Mouse (Mus musculus) spleen, postnatal 36 days (tissue): Measurements from ENCODE around the gene Chd1.
"Not testable (repeated sequence)": the region's sequence is repeated elsewhere in the genome, so short reads cannot be mapped to it uniquely, and the experiment has no call there.

ENCODE experiments used
- DNase-seq, 2 experiments: peaks; one replicate each; pipeline ENCODE4 v3.0.0; 2022; ENCODE audit warnings: low spot score in 2 of 2, mixed read lengths in 1 of 2

The Chd1 gene

GRCm38 (mm10) chr17:15737346-15737917 lies 32.7 kb downstream of the Chd1 start:
- no peak for DNase-seq

DNA sequence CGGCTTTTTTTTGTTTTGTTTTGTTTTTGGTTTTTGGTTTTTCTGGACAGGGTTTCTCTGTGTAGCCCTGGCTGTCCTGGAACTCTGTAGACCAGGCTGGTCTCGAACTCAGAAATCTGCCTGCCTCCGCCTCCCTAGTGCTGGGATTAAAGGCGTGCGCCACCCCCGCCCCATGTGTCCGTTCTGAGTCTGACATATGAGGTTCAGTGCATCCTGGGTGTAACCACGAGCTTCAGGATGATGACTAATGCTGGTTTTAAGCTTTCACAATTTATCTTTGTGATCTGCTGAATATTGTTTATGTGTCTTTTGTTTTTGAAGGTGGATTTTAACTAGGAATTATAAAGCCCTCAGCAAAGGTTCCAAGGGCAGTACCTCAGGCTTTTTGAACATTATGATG lies 37.1 kb downstream of the Chd1 start:
- no peak for DNase-seq

DNA sequence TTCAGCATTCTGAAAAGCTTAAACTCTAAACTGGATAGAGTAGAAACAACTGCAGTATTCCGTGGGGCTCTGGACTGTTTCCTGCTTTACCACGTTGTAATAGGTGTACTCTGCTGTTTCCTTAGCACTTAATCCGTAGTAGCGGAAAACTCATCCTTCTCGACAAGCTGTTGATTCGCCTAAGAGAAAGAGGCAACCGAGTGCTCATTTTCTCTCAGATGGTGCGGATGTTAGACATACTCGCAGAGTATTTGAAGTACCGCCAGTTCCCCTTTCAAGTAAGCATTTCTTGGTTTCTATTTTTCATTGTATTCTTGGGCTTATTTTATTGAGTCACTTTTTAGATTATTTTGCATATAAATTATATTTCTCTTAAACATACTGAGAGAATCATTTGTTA lies 38.2 kb downstream of the Chd1 start:
- no peak for DNase-seq

- DNase-seq, result peak; percentile 10 to 17
Measured at GRCm38 (mm10) chr17:15743379-15743778, 38.6 kb downstream of the Chd1 start.

DNA sequence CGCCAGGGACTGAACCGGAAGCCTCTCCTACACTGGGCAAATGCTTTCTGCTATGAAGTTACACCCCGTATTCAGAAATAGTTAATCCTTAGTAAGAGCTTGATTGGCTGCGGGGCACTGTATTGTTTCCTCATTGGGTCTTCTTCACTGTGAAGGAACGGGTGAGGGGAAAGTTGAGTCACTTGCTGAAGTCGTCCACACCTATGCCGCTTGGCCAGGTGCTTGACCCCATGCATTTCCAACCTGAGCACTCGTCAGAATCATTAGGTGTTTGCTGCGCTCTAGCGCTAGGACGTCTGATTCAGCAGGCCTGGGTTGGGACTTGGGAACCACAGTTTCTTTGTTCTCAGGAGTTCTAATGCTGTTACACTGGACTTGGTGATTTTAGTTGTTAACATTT lies 41.9 kb downstream of the Chd1 start:
- no peak for DNase-seq

GRCm38 (mm10) chr17:15748022-15748421 lies 43.3 kb downstream of the Chd1 start:
- no peak for DNase-seq

DNA sequence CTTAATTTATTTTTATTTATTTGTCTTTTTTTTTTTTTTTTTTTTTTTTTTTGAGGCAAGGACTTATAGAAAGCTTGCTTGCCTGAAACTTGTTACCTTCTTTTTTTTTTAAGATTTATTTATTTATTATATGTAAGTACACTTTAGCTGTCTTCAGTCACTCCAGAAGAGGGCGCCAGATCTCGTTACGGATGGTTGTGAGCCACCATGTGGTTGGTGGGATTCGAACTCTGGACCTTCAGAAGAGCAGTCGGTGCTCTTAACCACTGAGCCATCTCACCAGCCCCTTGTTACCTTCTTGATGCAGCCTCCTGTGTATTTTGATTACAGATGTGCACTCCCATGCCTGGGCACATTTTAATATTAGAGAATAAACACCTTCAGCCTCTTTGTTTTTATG lies 46.5 kb downstream of the Chd1 start:
- DNase-seq, result not testable (repeated sequence)

- peak; percentile 58 to 65 for DNase-seq
Measured at GRCm38 (mm10) chr17:15761191-15761590, 56.4 kb downstream of the Chd1 start.

GRCm38 (mm10) chr17:15769081-15769724 lies 64.4 kb downstream of the Chd1 start:
- peak; percentile 73 to 75 for DNase-seq

DNA sequence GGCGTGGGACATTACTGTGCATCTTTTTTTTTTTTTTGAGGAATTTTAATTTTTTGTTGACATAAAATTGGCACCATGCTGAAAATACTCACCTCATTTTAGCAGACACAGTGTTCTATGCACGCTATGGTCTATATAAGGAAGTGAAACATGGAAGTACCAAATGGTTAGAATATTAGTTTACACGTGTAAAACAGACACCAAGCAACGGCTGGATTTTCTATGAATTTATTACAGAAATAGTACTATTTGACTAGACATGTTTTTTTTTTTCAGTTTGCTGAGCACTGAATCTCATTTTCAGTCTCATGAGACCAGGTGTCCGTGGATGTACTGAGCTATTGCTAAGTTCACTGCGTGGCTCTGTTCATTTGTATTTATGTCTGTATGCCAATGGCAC lies 69.2 kb downstream of the Chd1 start:
- DNase-seq, result peak; percentile 56 to 67

DNA sequence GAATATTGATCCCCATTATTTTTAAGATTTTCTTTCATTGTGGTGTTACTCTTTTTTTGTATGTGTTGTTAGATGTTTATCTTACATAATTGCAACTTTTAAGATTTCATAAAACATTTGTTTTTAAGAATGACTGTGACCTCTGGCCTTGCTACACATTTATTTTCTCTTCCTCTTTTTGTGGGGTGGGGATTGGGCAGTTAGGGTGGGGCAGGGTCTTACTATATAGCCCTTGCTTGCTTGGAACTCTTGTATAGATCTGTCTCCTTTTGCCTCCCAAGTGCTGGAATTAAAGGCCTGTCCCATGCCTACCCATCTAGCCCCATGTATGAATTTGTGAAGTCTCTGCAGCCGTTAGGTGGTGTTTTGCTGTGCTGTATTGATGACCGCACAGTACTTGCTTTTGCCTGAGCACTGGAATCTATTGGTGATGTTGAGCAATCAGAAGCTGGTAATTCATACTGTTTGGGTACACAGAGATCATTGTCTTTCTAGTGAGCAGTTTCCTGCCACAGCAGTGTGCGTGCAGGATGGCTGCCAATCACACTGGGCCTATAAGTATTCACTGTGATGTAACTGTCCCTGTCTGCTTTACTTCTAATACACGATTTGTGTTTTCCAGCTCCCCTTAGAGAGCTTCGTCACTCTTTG lies 69.9 kb downstream of the Chd1 start:
- peak; percentile 19 to 23 for DNase-seq

GRCm38 (mm10) chr17:15776349-15776748 lies 71.6 kb downstream of the Chd1 start:
- DNase-seq, result no peak

DNA sequence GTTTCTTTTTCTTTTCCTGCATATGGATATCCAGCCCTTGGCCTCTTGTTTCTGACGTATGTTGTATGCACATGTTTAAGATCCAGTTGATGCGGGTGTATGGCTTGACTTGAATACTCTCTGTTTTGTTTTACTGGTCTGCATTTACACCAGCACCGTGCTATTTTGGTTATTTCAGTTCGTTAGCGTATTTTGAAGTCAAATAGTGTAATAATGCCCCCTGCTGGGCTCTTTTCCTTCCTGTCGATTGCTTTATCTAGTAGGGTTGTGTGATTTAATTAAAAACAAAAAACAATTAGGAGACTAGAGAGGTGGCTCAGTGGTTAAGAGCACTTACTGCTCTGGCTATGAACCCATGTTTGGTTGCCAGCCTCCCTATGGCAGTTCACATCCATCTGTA lies 73.2 kb downstream of the Chd1 start:
- peak; percentile 50 to 73 for DNase-seq

DNA sequence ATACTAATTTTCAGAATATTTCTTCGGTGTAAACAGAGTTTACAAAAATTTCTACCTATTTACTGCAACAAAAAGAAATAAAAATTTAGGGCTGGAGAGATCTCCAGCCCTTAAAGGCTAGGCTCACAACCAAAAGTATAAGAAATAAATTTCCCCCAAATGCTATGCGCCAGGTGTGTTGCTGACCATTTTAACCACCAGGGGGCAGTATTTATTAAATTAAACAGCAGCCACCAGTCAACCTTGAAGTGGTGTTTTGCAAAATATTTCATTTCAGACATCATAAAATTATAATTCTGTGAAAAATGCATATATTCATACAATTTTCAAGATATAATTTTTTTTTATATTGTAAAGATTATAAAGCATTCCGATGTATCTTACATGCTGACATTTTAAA lies 82.3 kb downstream of the Chd1 start:
- peak in 1 of 2 experiments; percentile 27 for DNase-seq

- no peak for DNase-seq
Measured at GRCm38 (mm10) chr17:15790716-15791115, 85.9 kb downstream of the Chd1 start.

DNA sequence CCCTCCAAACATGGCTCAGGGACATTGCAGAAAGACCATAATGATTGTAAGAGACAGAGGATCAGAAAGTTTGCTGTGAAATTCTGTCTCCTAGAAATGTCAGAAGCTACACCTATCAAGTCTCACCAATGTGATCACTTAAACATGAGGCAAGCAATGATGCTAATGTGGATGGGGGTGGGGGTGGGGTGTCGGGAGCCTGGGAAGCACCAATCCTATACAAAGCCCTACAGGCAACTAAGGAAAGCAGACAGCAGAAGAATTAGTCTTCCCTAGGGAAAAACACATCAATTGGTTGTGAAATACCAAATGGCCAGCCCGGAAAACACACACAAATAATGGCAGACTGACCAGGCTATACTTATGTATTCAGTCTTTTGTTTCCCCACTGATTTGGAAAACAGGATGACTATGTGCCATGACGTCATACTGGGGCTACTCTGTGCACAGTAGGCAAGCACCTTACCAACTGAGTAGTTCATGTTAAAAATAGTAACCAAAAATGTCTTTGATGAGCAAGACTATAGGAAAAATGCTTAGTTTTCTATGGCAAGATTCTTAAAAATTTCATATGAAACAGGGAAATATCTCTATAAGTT lies 94.5 kb downstream of the Chd1 start:
- DNase-seq, result no peak

GRCm38 (mm10) chr17:15804008-15804812 lies 99.4 kb downstream of the Chd1 start:
- no peak for DNase-seq

DNA sequence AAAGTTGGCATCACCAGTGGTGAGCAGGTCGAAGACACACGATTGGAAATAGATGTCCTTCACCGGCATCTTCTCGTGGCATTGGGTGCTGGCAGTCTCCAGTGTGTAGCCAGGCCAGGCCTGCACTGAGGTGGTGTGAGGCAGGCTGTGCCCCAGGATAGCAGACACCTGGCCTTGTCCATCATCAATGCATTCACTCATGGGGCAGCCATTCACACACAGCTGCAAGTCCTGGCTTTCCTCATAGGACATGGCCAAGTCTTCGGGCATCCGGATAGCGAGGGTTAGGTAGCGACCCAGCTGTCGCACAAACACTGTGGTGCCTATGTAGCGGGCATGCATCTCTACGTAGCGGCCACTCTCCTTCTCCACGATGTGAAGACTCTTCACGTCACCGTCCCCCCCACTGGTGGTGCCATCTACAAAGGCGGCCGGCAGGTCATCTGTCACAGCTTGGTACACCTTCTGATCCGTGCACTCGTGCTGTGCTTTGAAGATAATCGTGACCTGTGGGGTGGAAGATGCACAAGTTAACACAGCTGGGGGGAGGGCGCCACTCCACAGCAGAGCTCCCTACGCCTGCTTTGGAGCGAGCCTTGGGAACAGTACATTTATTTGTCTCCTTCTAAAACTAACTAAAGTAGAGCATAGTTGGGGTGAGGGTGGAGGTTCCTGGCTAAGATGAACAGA lies 102.7 kb downstream of the Chd1 start:
- DNase-seq, result no peak

DNA sequence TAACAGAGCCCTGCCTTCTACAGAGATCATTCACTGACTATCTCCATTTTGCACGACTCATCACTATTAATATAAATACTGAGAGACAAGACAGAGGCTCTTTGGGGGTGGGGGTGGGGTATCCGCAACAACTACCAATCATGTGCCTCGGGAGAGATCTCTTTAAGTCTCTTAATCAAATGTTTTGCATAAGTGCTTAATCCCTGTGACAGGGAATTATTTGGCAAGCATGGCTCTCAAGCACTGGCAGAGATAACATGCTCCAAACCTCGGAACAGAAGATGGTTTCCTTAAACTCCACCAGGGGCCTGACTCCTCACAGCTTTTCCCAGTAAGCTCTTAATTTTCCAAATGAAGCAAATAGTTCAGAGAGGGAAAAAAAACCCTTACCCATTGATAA lies 103.2 kb downstream of the Chd1 start:
- no peak for DNase-seq

- DNase-seq, result no peak
Measured at GRCm38 (mm10) chr17:15808468-15809374, 104.0 kb downstream of the Chd1 start.
